Mouse (Mus musculus): ENCODE data around the gene Dnajb6. TPM values are rescaled to one million over a fixed set of nuclear protein-coding genes. Genes with fewer than 3 reads are reported as not detected.

The Dnajb6 gene
- total and polyA plus RNA-seq, 3 experiments = 61.1 to 196 (median 140) TPM

DNA sequence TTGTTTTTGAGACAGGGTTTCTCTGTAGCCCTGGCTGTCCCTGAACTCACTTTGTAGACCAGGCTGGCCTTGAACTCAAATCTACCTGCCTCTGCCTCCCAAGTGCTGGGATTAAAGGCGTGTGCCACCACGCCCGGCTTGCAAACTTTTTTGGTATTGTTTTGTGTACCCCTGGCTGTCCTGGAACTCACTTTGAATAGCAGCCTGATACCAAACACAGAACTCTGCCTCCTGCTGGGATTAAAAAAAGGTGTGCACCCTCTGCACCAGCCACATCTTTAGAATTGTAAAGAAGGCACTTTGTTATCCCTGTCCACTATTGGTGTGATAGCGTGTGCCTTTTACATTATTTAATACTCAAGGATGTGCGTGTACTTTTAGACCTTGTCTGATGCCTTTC, 2.0 kb downstream of the Dnajb6 start:
- no peaks in the 10 kb centered on the region for H3K27me3 ChIP-seq (replicated peaks)
- peaks cover 3 to 22% of the 10 kb centered on the region in 2 experiments for H3K36me3 ChIP-seq (replicated peaks in 1 of 2; ENCODE audit: control insufficient read depth in 1 of 2, insufficient read depth in 1 of 2, low read length in 1 of 2)
- dilution Hi-C loops (cut with MboI; ENCODE audit: extremely low pct_ligation_motif_present, extremely low pct_unique_long_range_greater_than_20kb, low sequenced_read_pairs) (no loop called here), in situ Hi-C loops (cut with MboI; ENCODE audit: low pct_ligation_motif_present, low pct_unique_long_range_greater_than_20kb, low sequenced_read_pairs) (no loop called here)
- peaks cover 12 to 40% of the 10 kb centered on the region in 2 experiments for H3K4me1 ChIP-seq (ENCODE audit: control insufficient read depth in 1 of 2, insufficient read depth in 2 of 2)
- no peaks in the 10 kb centered on the region for H3K9me3 ChIP-seq (replicated peaks; ENCODE audit: low read length)
- H3K9ac ChIP-seq (ENCODE audit: insufficient read depth, low read depth) = peak overlapping the region; percentile 93; the same call in 1 of the 2 replicates
- DNase-seq (ENCODE audit: extremely low read depth) = no peak
- peaks cover 61% of the 10 kb centered on the region for H3K79me2 ChIP-seq (replicated peaks; ENCODE audit: control insufficient read depth, extremely low read depth, insufficient read depth, poor library complexity, severe bottlenecking)
- no peak overlapping the region for H3K27ac ChIP-seq (ENCODE audit: insufficient read depth, low read depth)
- peak overlapping the region; percentile 91 for H3K4me2 ChIP-seq (ENCODE audit: insufficient read depth, low read depth, poor library complexity, severe bottlenecking)
- no peak for TF ChIP-seq TCF12 (IDR thresholded peaks at IDR 0.05; ENCODE audit: low read depth, low read length)
- no peak for TF ChIP-seq KAT2A (IDR thresholded peaks at IDR 0.05; ENCODE audit: insufficient replicate concordance, low read length)
- no peak for TF ChIP-seq RAD21 (IDR thresholded peaks at IDR 0.05; ENCODE audit: low read depth, low read length)
- TF ChIP-seq MAX (IDR thresholded peaks at IDR 0.05; ENCODE audit: low read length) = no peak
- no peak for TF ChIP-seq HCFC1 (IDR thresholded peaks at IDR 0.05; ENCODE audit: low read depth, low read length)
- TF ChIP-seq CTCF (conservative IDR thresholded peaks at IDR 0.05 in 1 of 2, IDR thresholded peaks at IDR 0.05 in 1 of 2; ENCODE audit: low read depth in 2 of 2, low read length in 2 of 2) = no peak
- H3K4me3 ChIP-seq (replicated peaks in 1 of 3; ENCODE audit: low read depth in 2 of 3, low read length in 2 of 3, poor library complexity in 1 of 3) = peak overlapping the region; percentile 94 to 99 (median 97)

- no peak for DNase-seq (ENCODE audit: extremely low read depth)
- Histone ChIP-seq H3K9me3 (replicated peaks; ENCODE audit: low read length) (no peaks in the 10 kb centered on the region), H3K4me1 (ENCODE audit: control insufficient read depth in 1 of 2, insufficient read depth in 2 of 2) (peaks cover 12 to 40% of the 10 kb centered on the region in 2 experiments), H3K79me2 (replicated peaks; ENCODE audit: control insufficient read depth, extremely low read depth, insufficient read depth, poor library complexity, severe bottlenecking) (peaks cover 61% of the 10 kb centered on the region), H3K27ac (ENCODE audit: insufficient read depth, low read depth) (no peak overlapping the region), H3K9ac (ENCODE audit: insufficient read depth, low read depth) (peak overlapping the region; percentile 93; the same call in 1 of the 2 replicates), H3K27me3 (replicated peaks) (no peaks in the 10 kb centered on the region), H3K36me3 (replicated peaks in 1 of 2; ENCODE audit: control insufficient read depth in 1 of 2, insufficient read depth in 1 of 2, low read length in 1 of 2) (peaks cover 3 to 28% of the 10 kb centered on the region in 2 experiments), H3K4me3 (replicated peaks in 1 of 3; ENCODE audit: low read depth in 2 of 3, low read length in 2 of 3, poor library complexity in 1 of 3) (peak overlapping the region in 1 of 3 experiments; percentile 0), H3K4me2 (ENCODE audit: insufficient read depth, low read depth, poor library complexity, severe bottlenecking) (no peak overlapping the region; the same call in 1 of the 2 replicates)
- in situ Hi-C loops (cut with MboI; ENCODE audit: low pct_ligation_motif_present, low pct_unique_long_range_greater_than_20kb, low sequenced_read_pairs) (no loop called here), dilution Hi-C loops (cut with MboI; ENCODE audit: extremely low pct_ligation_motif_present, extremely low pct_unique_long_range_greater_than_20kb, low sequenced_read_pairs) (no loop called here)
- TF ChIP-seq TBP (conservative IDR thresholded peaks at IDR 0.05; ENCODE audit: low read depth, low read length) (no peak), HCFC1 (IDR thresholded peaks at IDR 0.05; ENCODE audit: low read depth, low read length) (no peak), ZKSCAN1 (IDR thresholded peaks at IDR 0.05; ENCODE audit: borderline replicate concordance, low read depth, low read length) (no peak), JUND (conservative IDR thresholded peaks at IDR 0.05; ENCODE audit: low read depth, low read length) (no peak), RAD21 (IDR thresholded peaks at IDR 0.05; ENCODE audit: low read depth, low read length) (no peak), BHLHE40 (IDR thresholded peaks at IDR 0.05; ENCODE audit: low read depth, low read length) (no peak)
These were observed 2.6 kb downstream of the Dnajb6 start for GRCm38 (mm10) chr5:29738076-29738475.

- no peaks in the 10 kb centered on the region for H3K27me3 ChIP-seq (replicated peaks)
- TF ChIP-seq MAZ (IDR thresholded peaks at IDR 0.05; ENCODE audit: low read depth, low read length) (no peak), TCF12 (IDR thresholded peaks at IDR 0.05; ENCODE audit: low read depth, low read length) (no peak), ETS1 (conservative IDR thresholded peaks at IDR 0.05; ENCODE audit: low read depth, low read length) (no peak), USF2 (conservative IDR thresholded peaks at IDR 0.05; ENCODE audit: low read depth, low read length) (no peak), SIN3A (IDR thresholded peaks at IDR 0.05; ENCODE audit: low read length) (no peak), MYC (IDR thresholded peaks at IDR 0.05; ENCODE audit: low read depth, low read length) (no peak), POLR2A (IDR thresholded peaks at IDR 0.05; ENCODE audit: low read depth, low read length) (no peak), MEF2A (IDR thresholded peaks at IDR 0.05; ENCODE audit: borderline replicate concordance, low read depth, low read length) (no peak), CHD1 (IDR thresholded peaks at IDR 0.05; ENCODE audit: low read depth, low read length) (no peak), PAX5 (IDR thresholded peaks at IDR 0.05; ENCODE audit: low read length) (no peak), NELFE (IDR thresholded peaks at IDR 0.05; ENCODE audit: low read depth, low read length) (no peak)
These were observed 5.2 kb downstream of the Dnajb6 start for GRCm38 (mm10) chr5:29740651-29741050.

More at GRCm38 (mm10) chr5:29740651-29741050, 5.2 kb downstream of the Dnajb6 start:
- no peak overlapping the region for H3K27ac ChIP-seq (ENCODE audit: insufficient read depth, low read depth)
- H3K36me3 ChIP-seq (replicated peaks in 1 of 2; ENCODE audit: control insufficient read depth in 1 of 2, insufficient read depth in 1 of 2, low read length in 1 of 2) = peaks cover 3 to 39% of the 10 kb centered on the region in 2 experiments
- dilution Hi-C loops (cut with MboI; ENCODE audit: extremely low pct_ligation_motif_present, extremely low pct_unique_long_range_greater_than_20kb, low sequenced_read_pairs) = no loop called here
- H3K79me2 ChIP-seq (replicated peaks; ENCODE audit: control insufficient read depth, extremely low read depth, insufficient read depth, poor library complexity, severe bottlenecking) = peaks cover 83% of the 10 kb centered on the region
- no peak overlapping the region for H3K9ac ChIP-seq (ENCODE audit: insufficient read depth, low read depth)
- no peak overlapping the region for H3K4me2 ChIP-seq (ENCODE audit: insufficient read depth, low read depth, poor library complexity, severe bottlenecking)
- in situ Hi-C loops (cut with MboI; ENCODE audit: low pct_ligation_motif_present, low pct_unique_long_range_greater_than_20kb, low sequenced_read_pairs) = no loop called here
- no peaks in the 10 kb centered on the region for H3K9me3 ChIP-seq (replicated peaks; ENCODE audit: low read length)
- H3K4me3 ChIP-seq (replicated peaks in 1 of 3; ENCODE audit: low read depth in 2 of 3, low read length in 2 of 3, poor library complexity in 1 of 3) = no peak overlapping the region
- no peak for DNase-seq (ENCODE audit: extremely low read depth)
- peaks cover 10 to 34% of the 10 kb centered on the region in 2 experiments for H3K4me1 ChIP-seq (ENCODE audit: control insufficient read depth in 1 of 2, insufficient read depth in 2 of 2)

Data from CH12.LX (cell line).